Mouse (Mus musculus) ovary, postnatal 36 days (tissue): ENCODE data around the gene Ndufaf2.
A peak's percentile ranks its signal among the peaks of the same experiment; 100 is the strongest.

ENCODE experiments used
- DNase-seq: peaks from one replicate; pipeline ENCODE4 v3.0.0; 2022; ENCODE audit warnings: low spot score, mixed read lengths

Gene Ndufaf2

DNA sequence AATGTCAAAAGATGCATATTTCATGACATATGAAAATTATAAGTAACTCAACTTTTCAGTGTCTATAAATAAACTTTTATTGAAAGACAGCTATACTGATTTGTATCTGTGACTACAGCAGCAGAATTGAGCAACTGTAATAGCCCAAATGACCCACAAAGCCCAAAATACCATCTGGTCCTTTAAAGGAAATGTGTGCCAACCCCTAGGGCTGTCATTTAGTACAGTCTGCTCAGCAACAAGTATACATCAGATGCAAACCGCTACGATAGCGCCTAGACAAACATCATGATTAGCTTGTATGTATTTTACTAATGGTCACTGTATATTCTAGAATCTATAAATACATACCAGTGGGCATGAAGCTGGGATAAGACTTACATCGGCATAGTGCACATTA, 74.3 kb downstream of the Ndufaf2 start:
- DNase-seq: no peak

DNA sequence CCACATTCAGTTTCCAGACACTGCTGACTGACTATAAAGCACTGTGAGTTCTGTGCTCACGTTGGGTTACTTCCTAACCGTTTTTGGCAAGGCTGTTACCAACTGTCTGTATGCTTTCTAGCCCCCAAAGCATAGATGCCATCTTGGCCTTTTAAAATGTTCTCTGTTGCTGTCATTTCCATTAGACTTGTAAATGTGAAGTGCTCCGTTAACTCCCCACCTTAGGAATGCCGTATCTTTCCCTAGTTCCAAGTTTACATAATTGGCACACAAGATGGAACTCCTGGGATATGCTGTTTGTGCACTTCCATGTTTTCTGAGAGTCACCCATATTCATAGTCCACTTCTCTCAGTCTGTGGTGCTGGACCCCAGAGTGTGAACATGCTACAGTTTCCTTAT, 80.5 kb downstream of the Ndufaf2 start:
- DNase-seq: no peak

DNA sequence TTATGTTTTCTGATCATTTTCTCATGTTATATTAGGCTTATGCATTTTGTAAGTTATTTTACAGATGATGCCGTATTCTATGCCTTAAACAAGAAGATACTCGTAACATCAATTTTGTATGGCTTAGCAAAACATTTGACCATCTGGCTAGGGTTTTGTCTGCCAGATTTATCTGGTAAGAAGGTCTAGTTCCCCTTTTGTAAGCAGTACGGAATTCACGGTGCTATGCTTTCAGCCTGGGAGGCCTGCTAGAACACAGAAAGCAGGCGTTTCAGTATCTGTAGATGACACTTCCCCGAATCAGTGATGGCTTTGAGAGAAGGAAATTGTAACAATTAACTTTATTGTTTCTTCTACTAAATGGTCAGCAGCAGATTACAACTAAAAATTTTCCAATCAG, 80.9 kb downstream of the Ndufaf2 start:
- no peak for DNase-seq

DNA sequence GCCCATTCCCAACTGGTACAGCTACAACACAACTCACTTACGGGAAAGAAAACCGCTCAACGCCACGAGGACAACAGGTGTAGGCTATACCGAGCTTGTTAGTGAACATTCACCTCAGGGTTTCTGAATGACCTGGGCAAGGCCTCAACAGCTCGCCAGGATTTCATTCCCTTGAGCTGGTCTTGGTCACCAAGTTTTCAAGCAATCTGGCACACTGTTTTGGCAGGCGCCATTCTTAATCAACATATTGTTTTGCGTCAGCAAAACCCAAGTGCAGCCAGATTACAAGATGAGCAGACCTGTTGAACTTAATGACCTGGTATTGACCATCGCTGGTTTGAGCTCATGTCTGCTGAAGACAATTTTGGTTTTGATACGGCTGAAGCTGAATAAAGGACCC, 88.3 kb downstream of the Ndufaf2 start:
- DNase-seq: no peak

DNA sequence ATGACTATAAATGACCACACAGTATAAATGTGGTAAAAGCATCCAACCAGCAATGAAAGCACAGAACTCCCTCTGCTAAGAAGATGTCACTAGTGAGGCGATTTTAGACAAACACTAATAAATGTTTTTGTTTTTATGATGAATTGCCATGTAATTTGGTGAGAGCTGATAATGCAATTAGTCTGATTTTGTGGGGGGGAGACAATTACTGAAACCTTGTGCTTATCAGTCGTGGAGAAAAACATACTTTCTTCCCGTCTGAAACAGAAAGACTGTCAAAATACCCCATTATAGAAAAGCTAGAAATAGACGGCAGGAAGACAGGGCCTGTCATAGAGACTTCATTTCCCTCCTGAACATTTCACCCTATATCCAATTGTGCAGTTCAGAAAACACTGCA, 89.3 kb downstream of the Ndufaf2 start:
- DNase-seq: no peak

DNA sequence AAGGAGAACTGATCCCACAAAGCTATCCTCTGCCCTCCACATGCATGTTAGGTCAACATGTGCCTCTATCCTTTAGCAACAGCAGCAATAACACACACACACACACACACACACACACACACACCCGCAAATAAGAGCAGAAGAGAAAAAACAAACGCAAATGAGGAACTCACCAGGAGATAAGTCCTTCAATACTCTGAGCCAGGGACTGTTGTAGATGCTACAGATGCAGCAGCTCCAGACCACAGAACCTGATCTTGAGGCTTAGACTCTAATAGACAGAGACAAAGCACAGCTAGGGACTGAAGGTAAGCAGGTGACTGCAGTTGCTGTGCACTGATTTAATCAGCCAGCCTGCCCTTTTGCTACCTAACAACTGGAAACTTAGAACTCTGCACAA, 92.4 kb downstream of the Ndufaf2 start:
- DNase-seq: no peak

DNA sequence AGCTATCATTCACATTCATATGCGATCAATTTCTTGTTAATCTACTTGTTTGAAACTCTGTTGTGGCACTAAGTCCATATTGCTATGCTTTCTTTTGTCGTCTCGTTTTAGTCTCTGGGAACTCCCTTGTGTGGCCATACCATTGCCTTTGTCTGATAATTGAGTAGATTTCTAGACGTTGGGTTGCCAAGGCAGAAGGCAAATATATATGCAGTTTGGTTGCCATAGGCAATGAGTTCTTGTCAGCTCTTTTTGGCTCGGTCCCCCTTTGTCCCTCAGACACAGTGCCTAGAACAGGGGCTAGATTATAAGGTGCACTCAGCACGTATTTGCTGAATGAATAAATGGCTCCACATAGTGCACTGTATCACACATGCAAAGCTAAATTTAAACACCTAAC, 94.1 kb downstream of the Ndufaf2 start:
- no peak for DNase-seq

DNA sequence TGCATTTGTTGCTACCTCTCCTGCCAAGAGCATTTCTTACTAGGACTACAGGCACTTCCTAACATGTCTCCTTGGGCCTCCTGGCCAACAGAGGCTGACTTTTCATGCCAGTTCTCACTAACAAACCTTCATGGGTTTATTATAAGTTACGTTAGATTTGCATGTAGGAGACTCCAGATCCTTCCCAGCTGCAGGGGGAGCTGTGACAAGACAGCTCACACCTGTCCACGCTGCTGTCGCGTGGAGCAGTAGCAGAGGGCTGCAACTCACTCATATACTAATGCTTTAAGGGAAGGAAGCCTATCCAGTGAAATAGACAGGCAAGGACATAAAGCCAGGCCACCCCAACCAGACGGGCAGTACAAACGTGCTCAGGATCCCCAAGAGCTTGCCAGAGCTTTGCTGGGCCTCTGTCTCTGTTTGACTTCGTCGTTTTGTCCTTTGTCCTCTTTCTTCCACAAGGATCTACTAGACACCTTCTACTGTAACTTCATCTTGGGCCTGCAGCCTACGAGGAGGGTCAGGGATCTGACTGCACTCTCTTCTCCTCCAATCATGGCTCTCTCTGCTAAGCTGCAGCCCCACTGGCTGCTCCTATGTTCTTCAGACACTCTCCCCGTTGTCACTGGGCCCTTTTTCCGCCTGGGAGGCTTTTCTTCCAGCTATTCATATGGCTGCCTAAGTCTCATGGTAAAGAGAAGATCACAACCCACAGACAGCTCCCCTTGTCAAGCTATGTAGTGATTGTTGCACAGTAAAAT, 94.9 kb downstream of the Ndufaf2 start:
- no peak for DNase-seq

DNA sequence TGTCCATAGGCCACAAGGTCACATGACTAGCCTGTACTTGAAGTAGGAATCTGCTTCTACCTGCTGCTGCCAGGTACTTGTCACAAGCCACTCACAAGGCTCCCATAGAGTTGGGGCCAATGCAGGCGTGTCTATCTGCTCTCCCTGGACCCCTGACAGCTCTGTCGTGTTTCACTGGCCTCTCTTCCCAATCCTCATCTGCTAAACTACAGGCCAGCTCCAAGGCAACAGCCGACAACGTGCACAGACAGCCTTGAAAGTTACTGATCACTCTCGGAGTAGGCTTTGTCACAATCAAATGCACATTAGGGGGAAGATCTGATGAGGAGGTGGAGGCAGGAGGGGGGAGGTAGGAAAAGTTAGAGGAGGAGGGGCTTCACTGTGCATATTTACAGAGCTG, 95.5 kb downstream of the Ndufaf2 start:
- DNase-seq: no peak

DNA sequence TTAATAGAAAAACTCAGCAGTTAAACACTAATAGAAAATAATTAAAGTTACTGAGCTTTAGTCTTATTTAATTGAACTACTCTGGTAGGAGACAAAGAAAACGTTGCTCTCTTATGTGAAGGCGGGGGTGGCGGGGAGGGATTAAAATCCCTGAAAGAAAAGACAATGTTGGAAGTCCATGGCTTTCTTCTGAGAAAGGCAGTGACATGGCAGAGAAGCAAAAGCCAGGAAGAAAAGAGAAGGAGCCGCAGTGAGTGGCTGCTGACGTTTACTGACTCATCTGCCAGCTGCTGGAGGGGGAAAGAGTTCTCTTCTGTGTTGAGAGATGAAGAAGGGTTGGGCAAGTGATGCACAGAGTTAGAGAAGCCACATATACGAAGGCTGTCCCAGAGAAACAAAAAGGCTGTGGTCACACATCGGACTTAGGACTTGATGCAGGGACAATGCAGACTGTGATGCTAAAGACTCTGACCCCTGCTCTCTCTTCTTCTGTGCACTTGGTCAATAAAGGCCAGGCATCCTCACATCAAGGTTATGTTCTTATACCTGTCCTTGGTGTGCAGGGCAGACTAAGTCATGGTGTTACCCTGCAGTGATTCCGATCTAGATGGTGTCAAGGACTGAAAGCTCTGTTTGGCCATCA, 97.4 kb downstream of the Ndufaf2 start:
- DNase-seq: no peak

DNA sequence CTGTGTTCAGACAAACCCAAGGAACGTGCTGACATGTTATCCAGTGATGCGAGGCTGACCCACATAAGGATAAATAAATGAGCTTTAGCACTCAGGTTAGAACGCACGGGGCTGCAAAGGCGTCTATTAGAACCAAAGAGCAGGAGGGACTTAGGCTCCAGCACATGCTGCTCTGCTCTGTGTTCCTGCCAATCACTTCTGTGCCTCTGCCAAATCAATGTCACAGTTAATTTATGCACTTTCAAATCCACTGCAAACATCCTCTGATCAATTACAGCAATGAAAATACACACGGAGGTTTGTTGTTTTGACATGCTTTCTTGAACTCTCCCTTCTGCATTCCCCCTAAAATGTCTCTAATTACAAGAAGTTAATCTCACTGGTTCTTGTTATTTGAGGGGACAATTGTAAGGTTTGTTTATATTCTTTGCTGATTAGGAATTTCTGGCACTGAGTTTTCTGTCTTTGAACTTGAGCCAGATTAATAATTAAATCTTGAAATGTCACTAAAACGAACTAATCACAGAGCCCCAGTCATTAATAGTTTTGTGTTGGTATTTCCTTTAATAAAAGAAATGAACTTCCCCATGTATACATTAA, 98.0 kb downstream of the Ndufaf2 start:
- no peak for DNase-seq

DNA sequence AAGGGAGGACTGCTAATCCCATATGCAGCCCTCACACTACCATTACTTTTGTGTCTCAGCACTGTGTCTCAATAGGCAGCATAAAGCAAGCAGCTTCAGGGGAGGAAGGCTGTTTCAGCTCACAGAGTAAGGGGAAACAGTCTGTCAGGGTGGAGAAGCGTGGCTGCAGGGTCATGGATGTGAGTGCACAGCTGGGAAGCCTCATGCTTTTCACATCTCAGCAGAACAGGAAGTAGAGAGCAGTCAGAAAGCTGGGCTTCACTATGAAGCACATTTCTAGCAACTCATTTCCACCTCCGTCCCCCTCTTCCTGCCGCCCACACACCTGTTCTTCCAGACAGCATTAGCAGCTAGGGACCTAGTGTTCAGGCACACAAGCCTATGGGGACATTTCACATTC, 101.5 kb downstream of the Ndufaf2 start:
- DNase-seq: no peak

DNA sequence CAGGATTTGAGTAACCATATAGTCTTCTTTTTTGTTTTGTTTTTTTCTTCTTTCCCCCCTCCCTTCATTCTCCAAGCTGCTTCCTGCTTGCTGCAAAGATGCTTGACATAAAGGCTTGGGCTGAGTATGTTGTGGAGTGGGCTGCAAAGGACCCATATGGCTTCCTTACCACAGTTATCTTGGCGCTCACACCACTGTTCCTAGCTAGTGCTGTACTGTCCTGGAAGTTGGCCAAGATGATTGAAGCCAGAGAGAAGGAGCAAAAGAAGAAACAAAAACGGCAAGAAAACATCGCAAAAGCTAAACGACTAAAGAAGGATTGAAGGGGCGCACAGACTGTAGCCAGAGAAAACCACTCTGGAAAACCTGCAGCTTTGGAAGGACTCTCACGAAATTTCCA, 111.1 kb downstream of the Ndufaf2 start:
- DNase-seq: no peak

DNA sequence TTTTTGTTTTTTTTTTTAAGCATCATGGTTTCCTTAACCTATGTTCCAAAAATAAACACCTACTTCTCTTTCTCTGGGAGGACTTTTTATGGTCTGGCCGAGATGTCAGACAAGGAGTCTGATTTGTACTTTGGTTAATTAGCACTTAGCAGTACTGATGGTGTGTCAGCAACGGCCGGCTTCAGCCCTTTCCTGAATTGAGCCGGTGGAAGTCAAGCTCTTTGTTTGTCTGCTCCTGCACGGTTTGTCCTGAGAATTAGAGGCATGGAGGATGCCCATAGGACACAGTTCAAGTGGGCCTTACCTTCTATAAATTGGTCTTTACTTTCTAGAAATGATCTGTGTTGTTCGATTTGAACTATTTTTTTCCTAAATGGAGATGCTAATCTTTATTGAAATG, 111.5 kb downstream of the Ndufaf2 start:
- no peak for DNase-seq

DNA sequence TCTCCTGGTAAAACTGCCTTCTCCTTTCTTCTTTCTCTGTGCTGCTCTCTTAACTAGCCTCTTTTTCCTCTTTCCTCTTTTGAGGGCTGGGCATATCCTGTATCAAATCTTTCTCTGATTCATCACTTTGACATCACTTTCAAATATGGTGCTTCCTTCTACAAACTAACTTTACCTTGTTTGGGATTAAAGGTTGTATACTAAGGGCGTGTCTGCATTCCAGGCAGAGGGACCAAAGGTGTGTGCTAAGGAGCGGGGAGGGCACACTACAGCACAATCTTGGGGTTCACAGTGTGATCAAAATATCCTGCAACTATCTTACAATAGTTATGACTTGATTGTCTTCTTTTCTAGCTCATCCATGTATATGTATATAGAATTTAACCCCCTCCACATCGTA, 112.4 kb downstream of the Ndufaf2 start:
- no peak for DNase-seq

DNA sequence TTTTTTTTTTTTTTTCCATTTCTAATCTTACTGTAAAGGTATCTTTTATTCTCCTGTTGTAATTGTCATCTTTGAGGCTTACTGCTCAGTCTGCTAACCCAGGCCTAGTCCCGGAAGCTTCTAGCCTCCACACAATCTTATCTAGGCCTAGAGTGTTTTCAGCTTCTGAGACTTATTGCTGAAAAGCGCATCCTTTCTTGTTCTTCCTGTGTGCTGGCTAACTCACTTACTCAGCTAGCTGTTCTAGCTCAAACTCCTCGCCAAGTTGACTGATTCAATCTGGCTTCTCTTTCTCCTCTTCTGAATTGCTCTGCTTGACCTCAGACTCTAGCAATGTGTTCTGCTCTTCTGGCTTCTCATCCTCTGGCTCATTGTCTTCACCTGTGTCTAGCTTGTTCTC, 112.8 kb downstream of the Ndufaf2 start:
- no peak for DNase-seq

DNA sequence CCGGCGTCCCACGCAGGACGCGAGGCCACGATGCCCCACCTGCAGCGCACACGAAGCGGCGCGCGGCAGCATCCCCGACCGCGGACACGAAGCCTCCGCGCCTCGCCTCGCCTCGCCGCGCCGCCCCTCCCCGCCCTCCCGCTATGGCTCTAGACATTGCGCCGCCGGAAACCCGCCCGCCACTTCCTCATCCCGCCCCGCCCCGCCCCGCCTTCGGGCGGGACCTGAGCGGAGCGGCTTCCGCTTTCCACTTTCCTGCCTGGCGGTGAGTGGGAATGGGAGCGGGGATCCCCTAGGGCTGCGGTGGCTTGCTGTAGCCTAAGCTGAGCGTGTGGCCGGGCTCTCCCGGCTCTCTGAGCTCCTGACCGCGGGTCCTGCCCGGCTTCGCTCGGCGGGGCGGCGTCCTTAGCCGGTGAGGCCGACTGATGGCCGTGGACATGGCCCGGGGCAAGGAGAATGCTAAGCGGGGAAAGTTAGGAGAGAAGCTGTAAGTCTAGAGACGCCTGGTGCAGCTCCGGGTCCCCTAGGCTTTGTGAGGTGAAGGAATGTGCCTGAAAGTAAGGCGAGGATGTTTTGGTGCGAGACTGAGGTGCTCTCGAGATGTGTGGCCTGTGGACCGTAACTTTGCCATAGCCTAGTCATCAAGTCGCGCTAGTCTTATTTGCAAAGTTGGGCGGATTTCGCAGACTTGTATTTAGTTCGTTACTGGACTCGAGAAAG, 114.0 kb downstream of the Ndufaf2 start, which contains the start of gene Smim15:
Gene Smim15 (plus strand): TSS at position 225 of the 720 bp plus-strand sequence.
- DNase-seq: peak; percentile 88

DNA sequence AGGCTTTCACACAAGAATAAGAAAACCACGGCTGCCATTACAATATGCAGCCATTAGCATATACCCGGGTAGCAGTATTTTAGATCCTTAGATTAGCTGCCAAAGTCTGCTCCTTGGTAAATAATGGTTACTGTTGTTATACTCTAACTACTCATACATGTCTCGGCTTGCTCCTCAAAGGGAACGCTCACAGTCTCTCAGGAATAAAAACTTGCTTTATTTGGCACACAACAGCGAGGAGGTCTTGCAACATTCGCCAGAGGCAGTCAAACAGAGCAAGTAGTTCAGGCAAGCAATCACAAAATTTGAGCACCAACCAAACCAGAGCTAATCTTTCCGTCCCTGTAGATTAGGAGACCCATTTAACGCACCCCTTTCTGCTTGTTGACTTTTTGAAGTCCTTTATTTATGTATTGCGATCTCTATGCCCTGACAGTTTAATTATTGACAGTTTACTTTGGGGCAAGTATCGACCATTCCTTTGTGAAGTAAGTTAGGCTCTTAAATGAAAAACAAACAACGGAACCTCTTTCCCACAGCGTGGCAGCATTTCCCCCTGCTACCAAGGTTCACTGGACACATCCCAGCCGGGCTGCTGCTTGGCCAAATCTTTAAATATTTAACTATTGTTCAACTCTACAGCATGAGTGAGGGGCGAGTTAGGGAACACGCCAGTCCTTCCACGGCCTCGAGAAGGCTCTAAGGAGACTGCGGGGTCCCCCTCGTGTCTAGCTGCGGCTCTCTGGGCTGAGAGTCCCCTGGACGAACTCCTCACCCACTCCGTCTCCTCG, 114.8 kb downstream of the Ndufaf2 start:
- no peak for DNase-seq

DNA sequence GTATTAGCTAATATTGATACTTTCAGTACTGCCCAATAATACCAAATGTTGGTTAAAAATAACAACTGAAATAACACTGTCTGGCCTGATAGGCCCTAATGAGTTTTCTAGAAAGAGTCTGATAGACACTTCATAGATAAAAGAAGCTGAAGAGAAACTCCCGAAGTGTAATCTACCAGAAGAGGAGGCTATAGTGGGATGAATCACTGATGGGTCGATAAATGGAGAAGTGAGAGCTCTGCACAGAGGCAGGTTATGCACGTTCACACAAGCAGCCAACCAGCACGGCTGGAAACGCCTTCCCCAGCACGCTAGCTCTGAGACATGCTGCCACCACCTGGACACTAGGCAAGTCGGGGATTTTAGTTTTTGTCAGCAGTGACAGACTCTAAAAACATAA, 117.1 kb downstream of the Ndufaf2 start:
- peak; percentile 51 for DNase-seq

DNA sequence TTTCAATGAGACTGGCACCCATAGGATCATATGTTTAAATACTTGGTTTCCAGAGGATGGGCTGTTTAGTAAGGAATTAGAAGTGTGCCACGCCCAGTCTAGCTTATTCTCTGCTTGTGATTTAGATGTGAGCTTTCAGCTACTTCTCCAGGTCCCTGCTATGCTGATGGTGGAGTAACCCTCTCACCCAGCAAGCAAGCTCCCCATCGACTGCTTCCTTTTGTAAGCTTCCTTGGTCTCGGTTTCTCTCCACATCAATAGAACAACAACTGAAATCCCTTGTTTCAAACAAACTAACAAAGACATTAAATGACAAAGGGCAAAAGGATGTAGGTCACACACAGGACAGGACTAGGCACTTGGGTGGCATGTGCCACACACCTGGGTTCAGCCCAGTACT, 118.0 kb downstream of the Ndufaf2 start:
- DNase-seq: no peak

DNA sequence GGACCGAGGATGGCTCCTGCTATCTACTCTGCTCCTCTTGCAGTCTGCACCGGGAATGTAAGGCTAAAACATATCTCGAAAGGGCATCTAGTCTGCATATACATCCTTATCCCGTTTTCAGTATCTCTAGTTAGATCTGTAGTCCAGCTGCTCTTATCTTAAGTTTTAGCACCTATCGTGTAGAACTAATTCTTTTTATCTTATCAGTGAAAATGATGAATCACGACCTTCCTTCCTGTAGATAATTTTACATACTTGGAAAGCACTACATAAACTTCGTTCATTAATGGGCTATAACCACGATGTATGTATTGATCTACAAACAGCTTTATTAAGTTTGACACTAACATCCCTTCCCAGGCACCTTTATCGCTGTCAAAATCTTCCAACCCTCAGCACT, 118.5 kb downstream of the Ndufaf2 start:
- no peak for DNase-seq

DNA sequence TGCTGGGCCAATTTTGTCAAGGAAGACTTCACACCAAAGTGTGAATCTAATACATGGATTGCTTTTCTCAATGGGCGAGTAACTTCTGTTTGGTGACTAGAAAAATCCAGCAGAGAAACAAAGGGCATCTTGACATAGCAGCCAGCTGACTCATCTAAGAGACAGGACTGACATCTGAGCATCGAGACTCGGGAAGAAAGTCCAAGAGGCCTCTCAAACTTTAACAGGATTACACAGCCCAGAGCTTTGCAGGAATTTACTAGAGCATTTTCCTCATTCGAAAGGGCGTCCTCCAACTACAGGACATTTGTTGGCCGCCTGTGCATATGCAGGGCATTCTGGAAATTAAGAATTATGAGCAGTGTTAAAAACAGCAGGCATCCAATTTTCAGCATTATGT, 119.0 kb downstream of the Ndufaf2 start:
- no peak for DNase-seq
